Mouse (Mus musculus) lung, postnatal 0 days (tissue): ENCODE results near the gene Hoxa13. TPM values are rescaled to one million over a fixed set of nuclear protein-coding genes. Genes with fewer than 3 reads are reported as not detected.

Source experiments
- ATAC-seq: fragments of 200-750 bp; cut with Nextera tagmentation; 2 replicates; pipeline ENCODE4 v1.8.0; 2017; ENCODE audit warnings: moderate library complexity
- DNase-seq: peaks from one replicate; pipeline ENCODE4 v3.0.0-alpha.2; 2016; ENCODE audit warnings: low spot score
- H3K27ac ChIP-seq: fragments of 300-500 bp; sonication (generic); 2 replicates; pipeline ENCODE4 v1.5.1; 2014; ENCODE audit warnings: antibody characterized with exemption, mild to moderate bottlenecking, low read length, mixed read lengths
- H3K27me3 ChIP-seq: fragments of 300-500 bp; sonication (generic); replicated peaks from 2 replicates; pipeline ENCODE4 v1.6.1; 2014; ENCODE audit warnings: low read length, mixed read lengths; ENCODE audit not compliant: insufficient read depth
- H3K36me3 ChIP-seq: fragments of 300-500 bp; sonication (generic); 2 replicates; pipeline ENCODE4 v1.6.1; 2014; ENCODE audit warnings: low read length, mixed read lengths; ENCODE audit not compliant: insufficient read depth
- H3K4me1 ChIP-seq: fragments of 300-500 bp; sonication (generic); 2 replicates; pipeline ENCODE4 v1.6.1; 2014; ENCODE audit warnings: antibody characterized with exemption, low read depth, low read length, mixed read lengths; ENCODE audit not compliant: insufficient read depth
- H3K4me2 ChIP-seq: fragments of 300-500 bp; sonication (generic); replicated peaks from 2 replicates; pipeline ENCODE4 v1.6.1; 2014; ENCODE audit warnings: low read depth, mild to moderate bottlenecking, low read length, moderate library complexity, mixed read lengths
- H3K4me3 ChIP-seq: fragments of 300-500 bp; sonication (generic); 2 replicates; pipeline ENCODE4 v1.5.1; 2014; ENCODE audit warnings: low read depth, low read length
- H3K9ac ChIP-seq: fragments of 300-500 bp; sonication (generic); replicated peaks from 2 replicates; pipeline ENCODE4 v1.6.1; 2014; ENCODE audit warnings: low read depth, mild to moderate bottlenecking
- H3K9me3 ChIP-seq: fragments of 300-500 bp; sonication (generic); 2 replicates; pipeline ENCODE4 v1.6.1; 2016; ENCODE audit warnings: low read length, mixed read lengths
- CTCF ChIP-seq: IDR thresholded peaks from 2 replicates; pipeline ENCODE4 v1.5.1; 2016; ENCODE audit warnings: antibody characterized with exemption, mild to moderate bottlenecking
- EP300 ChIP-seq: IDR thresholded peaks from 2 replicates; pipeline ENCODE4 v1.6.1; 2016; ENCODE audit warnings: antibody characterized with exemption, mild to moderate bottlenecking, control low read depth
- WGBS: fragments of 180-500 bp; shearing (Covaris S2); extraction: QIAGEN DNeasy Blood & Tissue Kit; methylation state at CpG from one replicate; pipeline ENCODE4 v1.1.7; 2014; 5-methylcytosine and 5-hydroxymethylcytosine counted together
- polyA plus RNA-seq: library from polyadenylated mRNA; unstranded; fragments of >200 nt; fragmentation: Nextera tagmentation; extraction: Ambion mirVana; gene quantifications from 2 replicates; pipeline ENCODE4 v1.2.1, GENCODE M21; 2015

Gene Hoxa13
- polyA plus RNA-seq, 1 experiment from 2014 or later: not detected

DNA sequence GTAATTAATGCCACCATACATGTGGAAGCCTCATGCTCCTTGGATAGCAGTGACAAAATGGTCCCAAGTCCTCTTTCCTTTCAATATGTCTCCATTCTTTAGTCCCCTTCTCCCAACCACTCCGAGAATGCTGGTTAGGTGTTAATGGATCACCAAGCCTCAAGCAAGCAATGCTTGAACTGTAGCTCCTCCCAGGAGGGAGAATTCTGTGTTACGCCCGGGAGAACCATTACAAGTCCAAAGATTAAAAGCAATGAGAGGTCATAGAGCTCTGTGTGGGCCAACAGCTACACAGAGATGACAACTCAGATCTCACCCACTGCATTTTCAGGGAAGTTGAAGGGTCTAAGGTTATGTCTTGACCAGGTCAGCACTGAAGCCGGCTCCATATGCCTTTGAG is 37.8 kb upstream of the Hoxa13 start:
- no peak for ATAC-seq
- 56% methylated on average over 4 of the region's 4 CpGs for WGBS
- H3K27me3 ChIP-seq: peaks cover 7% of the 10 kb centered on the region
- H3K4me2 ChIP-seq: no peak overlapping the region
- no peaks in the 10 kb centered on the region for H3K9me3 ChIP-seq
- H3K9ac ChIP-seq: no peak overlapping the region
- DNase-seq: no peak
- no peak overlapping the region for H3K27ac ChIP-seq
- no peak for TF ChIP-seq CTCF
- no peak for TF ChIP-seq EP300
- no peaks in the 10 kb centered on the region for H3K4me1 ChIP-seq
- H3K36me3 ChIP-seq: no peaks in the 10 kb centered on the region
- no peak overlapping the region for H3K4me3 ChIP-seq

DNA sequence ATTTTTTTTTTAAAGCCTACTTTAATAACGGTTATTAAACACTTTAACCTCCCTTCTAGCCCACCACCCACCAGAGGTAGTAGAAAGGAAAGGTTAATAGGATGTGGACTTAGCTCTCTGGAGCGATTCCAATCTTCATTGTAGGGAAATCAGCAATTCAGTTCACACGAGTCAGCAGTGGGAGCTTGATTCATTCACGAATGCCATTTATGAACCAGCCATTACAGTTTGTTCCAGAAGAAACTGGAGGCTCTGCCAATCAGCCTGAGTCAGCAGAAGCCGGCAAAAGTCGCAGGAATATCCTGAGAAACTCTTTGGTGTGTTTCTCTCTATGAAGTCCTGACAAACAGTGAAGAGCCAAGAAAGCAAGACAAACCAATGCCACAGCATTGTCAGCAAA is 33.9 kb upstream of the Hoxa13 start:
- DNase-seq (no peak), ATAC-seq (no peak)
- H3K4me3 ChIP-seq: no peak overlapping the region
- peaks cover 34% of the 10 kb centered on the region for H3K27me3 ChIP-seq
- H3K36me3 ChIP-seq: no peaks in the 10 kb centered on the region
- 66% methylated on average over 6 of the region's 6 CpGs for WGBS
- peaks cover 8% of the 10 kb centered on the region; the same call in 1 of the 2 replicates for H3K4me1 ChIP-seq
- H3K4me2 ChIP-seq: no peak overlapping the region
- H3K27ac ChIP-seq: no peak overlapping the region
- no peak overlapping the region for H3K9ac ChIP-seq
- no peak for TF ChIP-seq EP300
- no peak for TF ChIP-seq CTCF
- H3K9me3 ChIP-seq: no peaks in the 10 kb centered on the region

DNA sequence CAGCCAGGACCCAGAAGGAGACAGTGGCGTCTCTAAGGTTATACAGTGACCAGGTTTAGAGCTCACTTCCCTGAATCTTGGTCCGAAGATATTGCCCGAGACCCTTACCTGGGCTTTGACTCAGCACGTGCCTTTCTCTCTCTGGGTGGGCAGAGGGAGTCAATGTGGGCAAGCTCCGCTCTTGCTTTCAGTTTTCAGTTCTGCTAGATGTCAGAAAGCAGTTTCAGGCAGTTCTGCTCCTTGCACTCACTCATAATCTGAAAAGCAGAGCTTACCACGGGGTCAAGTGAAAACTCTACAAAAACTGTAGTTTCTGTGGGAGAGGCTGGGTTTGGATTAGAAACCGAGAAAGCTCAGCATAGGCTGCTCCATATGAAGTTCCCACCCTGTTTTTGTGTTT is 31.6 kb upstream of the Hoxa13 start:
- ATAC-seq (no peak), DNase-seq (no peak)
- no peak overlapping the region for H3K4me3 ChIP-seq
- H3K9ac ChIP-seq: no peak overlapping the region
- H3K27ac ChIP-seq: no peak overlapping the region
- no peak for TF ChIP-seq EP300
- TF ChIP-seq CTCF: no peak
- H3K4me2 ChIP-seq: no peak overlapping the region
- no peaks in the 10 kb centered on the region for H3K9me3 ChIP-seq
- peaks cover 40% of the 10 kb centered on the region for H3K27me3 ChIP-seq
- H3K4me1 ChIP-seq: peaks cover 8% of the 10 kb centered on the region; the same call in 1 of the 2 replicates
- WGBS: 59% methylated on average over 7 of the region's 7 CpGs
- H3K36me3 ChIP-seq: no peaks in the 10 kb centered on the region

DNA sequence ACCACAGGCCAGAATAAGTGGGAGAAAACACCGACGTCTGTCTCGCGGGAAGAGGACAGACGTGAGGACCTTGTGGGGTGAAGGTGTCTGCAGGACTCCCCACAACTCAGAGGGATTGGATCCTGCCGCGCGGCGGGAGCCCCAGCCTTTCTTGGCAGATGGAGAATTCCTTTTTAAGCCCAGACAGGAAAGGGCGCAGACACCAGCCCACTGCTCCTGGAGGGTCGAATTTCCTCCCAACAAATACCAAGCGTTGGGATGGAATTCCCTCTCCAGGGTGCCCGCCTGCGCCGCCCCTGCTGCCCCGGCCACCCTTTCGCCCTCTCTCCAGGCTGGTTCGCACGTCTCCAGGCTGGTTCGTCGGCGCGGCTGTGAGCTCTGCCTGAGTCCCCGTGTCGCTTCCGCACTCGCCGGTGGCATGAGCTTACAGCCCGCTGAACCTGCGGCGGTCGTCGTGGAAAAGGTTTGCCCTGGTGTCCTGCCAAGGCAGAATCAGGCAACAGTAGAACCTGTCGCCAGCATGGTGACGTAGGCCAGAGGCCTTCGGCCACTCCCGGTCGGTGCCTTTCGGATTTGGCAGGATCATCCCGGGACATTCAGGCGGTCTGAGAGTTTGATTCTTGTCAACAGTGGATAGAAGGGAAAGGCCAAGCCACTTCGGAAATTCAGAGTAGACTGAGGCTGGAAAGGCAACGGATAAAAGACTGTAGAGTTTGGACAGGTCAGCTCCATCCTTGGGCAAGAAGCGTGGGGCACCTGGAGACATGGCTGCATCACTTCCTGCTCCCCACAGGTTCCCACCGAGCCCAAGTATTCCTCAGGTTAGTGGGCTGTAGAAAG is 30.6 kb upstream of the Hoxa13 start:
- no peak for ATAC-seq
- DNase-seq: no peak
- Histone ChIP-seq H3K4me2 (peak overlapping the region; percentile 48), H3K36me3 (no peaks in the 10 kb centered on the region), H3K4me1 (peaks cover 8% of the 10 kb centered on the region; the same call in 1 of the 2 replicates), H3K9me3 (no peaks in the 10 kb centered on the region), H3K4me3 (peak overlapping the region; percentile 25), H3K9ac (no peak overlapping the region), H3K27me3 (peaks cover 40% of the 10 kb centered on the region), H3K27ac (no peak overlapping the region)
- TF ChIP-seq EP300 (no peak), CTCF (no peak)
- 3% methylated on average over 45 of the region's 45 CpGs for WGBS

DNA sequence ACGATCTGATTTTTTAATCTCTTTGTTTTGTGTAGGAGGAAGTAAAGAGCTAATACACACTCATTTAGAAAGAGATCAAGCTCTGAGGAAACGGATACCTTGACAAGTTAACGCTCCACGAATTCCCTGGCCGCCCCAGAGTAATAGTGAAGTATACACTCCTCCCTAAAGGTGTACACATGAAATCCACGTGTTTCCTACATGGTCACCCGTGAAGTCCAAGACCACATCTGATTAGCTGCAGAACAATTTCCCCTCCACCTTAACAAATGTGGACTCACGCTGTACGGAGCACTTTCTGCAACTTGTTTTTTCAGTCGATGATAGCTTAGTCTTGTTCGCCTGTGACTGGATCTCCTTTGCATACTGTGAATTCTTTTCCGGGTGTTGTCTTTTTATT is 29.5 kb upstream of the Hoxa13 start:
- H3K27me3 ChIP-seq: peaks cover 40% of the 10 kb centered on the region
- H3K27ac ChIP-seq: no peak overlapping the region
- H3K36me3 ChIP-seq: no peaks in the 10 kb centered on the region
- TF ChIP-seq CTCF (no peak), EP300 (no peak)
- H3K9ac ChIP-seq: no peak overlapping the region
- DNase-seq (no peak), ATAC-seq (no peak)
- H3K4me1 ChIP-seq: peaks cover 8% of the 10 kb centered on the region; the same call in 1 of the 2 replicates
- WGBS: 9% methylated on average over 12 of the region's 12 CpGs
- no peak overlapping the region for H3K4me2 ChIP-seq
- no peaks in the 10 kb centered on the region for H3K9me3 ChIP-seq
- H3K4me3 ChIP-seq: no peak overlapping the region

DNA sequence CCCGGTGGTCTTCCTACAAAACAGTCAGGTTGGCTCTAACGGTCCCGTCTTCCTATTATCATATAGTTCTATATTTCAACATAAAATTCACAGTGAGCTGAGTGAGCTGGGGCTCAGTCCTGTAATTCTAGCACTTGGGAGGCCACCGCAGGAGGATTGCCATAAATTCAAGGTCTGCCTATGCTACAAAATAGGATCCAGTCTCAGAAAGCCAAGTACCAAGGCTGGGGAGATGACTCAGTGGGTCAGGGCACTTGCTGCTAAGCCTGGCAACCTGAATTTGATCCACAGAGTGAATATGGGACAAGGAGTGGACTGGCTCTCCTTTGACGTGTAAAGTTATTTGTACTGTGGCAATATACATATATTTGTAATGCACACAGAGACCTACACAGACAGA is 23.2 kb upstream of the Hoxa13 start:
- no peak for DNase-seq
- no peaks in the 10 kb centered on the region for H3K9me3 ChIP-seq
- H3K9ac ChIP-seq: no peak overlapping the region
- no peaks in the 10 kb centered on the region for H3K36me3 ChIP-seq
- no peak for TF ChIP-seq CTCF
- TF ChIP-seq EP300: no peak
- no peak overlapping the region for H3K27ac ChIP-seq
- H3K27me3 ChIP-seq: peaks cover 8% of the 10 kb centered on the region; the same call in 1 of the 2 replicates
- no peaks in the 10 kb centered on the region for H3K4me1 ChIP-seq
- WGBS: 78% methylated on average over 5 of the region's 5 CpGs
- no peak for ATAC-seq
- no peak overlapping the region for H3K4me2 ChIP-seq
- no peak overlapping the region for H3K4me3 ChIP-seq
